Mouse (Mus musculus) megakaryocyte, embryonic 14.5 days (primary cell): ENCODE measurements at regions not wholly inside any gene's neighbourhood (a gene's known extent, or its start where the extent isn't known, plus 50 kb on each side); places are given as distances from the start of the nearest gene placed in this dataset.

ENCODE experiments used
- H3K27me3 ChIP-seq: replicated peaks from 2 replicates; pipeline ENCODE3; 2012; ENCODE audit warnings: inconsistent platforms
- H3K36me3 ChIP-seq: replicated peaks from 2 replicates; pipeline ENCODE3; 2012; ENCODE audit warnings: low read length, inconsistent platforms, mixed read lengths
- H3K4me1 ChIP-seq: 2 replicates; pipeline ENCODE4 v1.6.1; 2012; ENCODE audit warnings: inconsistent platforms
- H3K4me3 ChIP-seq: replicated peaks from 2 replicates; pipeline ENCODE3; 2012; ENCODE audit warnings: moderate library complexity, mild to moderate bottlenecking, inconsistent platforms
- H3K9me3 ChIP-seq: 2 replicates; pipeline ENCODE4 v1.6.1; 2012; ENCODE audit warnings: inconsistent platforms
- FLI1 ChIP-seq: IDR thresholded peaks from 2 replicates; pipeline ENCODE4 v1.6.1; 2012; ENCODE audit warnings: low read length, inconsistent platforms, mixed read lengths
- GATA1 ChIP-seq: IDR thresholded peaks from 3 replicates; pipeline ENCODE4 v1.6.1; 2012; ENCODE audit warnings: mixed read lengths, low read length, inconsistent platforms, borderline replicate concordance

- H3K4me1 ChIP-seq = no peaks in the 10 kb centered on the region
- no peaks in the 10 kb centered on the region for H3K9me3 ChIP-seq
- TF ChIP-seq FLI1 (no peak), GATA1 (no peak)
- H3K27me3 ChIP-seq = peaks cover 8% of the 10 kb centered on the region
- H3K4me3 ChIP-seq = no peak overlapping the region
- no peaks in the 10 kb centered on the region for H3K36me3 ChIP-seq
Measured at GRCm38 (mm10) chr16:50512080-50512479, 78.9 kb downstream of the Ccdc54 start.

- TF ChIP-seq FLI1 = no peak
- no peak for TF ChIP-seq GATA1
- Histone ChIP-seq H3K9me3 (no peaks in the 10 kb centered on the region), H3K4me1 (no peaks in the 10 kb centered on the region), H3K27me3 (peaks cover 3% of the 10 kb centered on the region), H3K36me3 (no peaks in the 10 kb centered on the region), H3K4me3 (no peak overlapping the region)
Measured at GRCm38 (mm10) chr16:50509529-50509895, 77.3 kb upstream of the Bbx start.

- no peak for TF ChIP-seq FLI1
- no peak for TF ChIP-seq GATA1
- Histone ChIP-seq H3K9me3 (no peaks in the 10 kb centered on the region), H3K4me3 (no peak overlapping the region), H3K4me1 (no peaks in the 10 kb centered on the region), H3K36me3 (no peaks in the 10 kb centered on the region), H3K27me3 (peaks cover 3% of the 10 kb centered on the region)
Measured at GRCm38 (mm10) chr16:50508673-50509528, 76.7 kb upstream of the Bbx start.

- H3K9me3 ChIP-seq = no peaks in the 10 kb centered on the region
- H3K36me3 ChIP-seq = no peaks in the 10 kb centered on the region
- TF ChIP-seq FLI1 (no peak), GATA1 (no peak)
- no peaks in the 10 kb centered on the region for H3K4me1 ChIP-seq
- peaks cover 3% of the 10 kb centered on the region for H3K27me3 ChIP-seq
- no peak overlapping the region for H3K4me3 ChIP-seq
Measured at GRCm38 (mm10) chr16:50504619-50505018, 72.4 kb upstream of the Bbx start.

- Histone ChIP-seq H3K4me3 (no peak overlapping the region), H3K9me3 (0 out of 2 replicates have a peak, but pooled peaks cover 4% of the 10 kb centered on the region), H3K36me3 (no peaks in the 10 kb centered on the region), H3K4me1 (no peaks in the 10 kb centered on the region), H3K27me3 (no peaks in the 10 kb centered on the region)
- TF ChIP-seq FLI1 (no peak), GATA1 (no peak)
Measured at GRCm38 (mm10) chr16:50498909-50499308, 66.7 kb upstream of the Bbx start.

GRCm38 (mm10) chr16:50493662-50494061 lies 61.5 kb upstream of the Bbx start:
- H3K36me3 ChIP-seq = no peaks in the 10 kb centered on the region
- no peak for TF ChIP-seq FLI1
- no peak for TF ChIP-seq GATA1
- no peaks in the 10 kb centered on the region for H3K27me3 ChIP-seq
- 0 out of 2 replicates have a peak, but pooled peaks cover 4% of the 10 kb centered on the region for H3K9me3 ChIP-seq
- H3K4me3 ChIP-seq = no peak overlapping the region
- H3K4me1 ChIP-seq = no peaks in the 10 kb centered on the region

- 0 out of 2 replicates have a peak, but pooled peaks cover 4% of the 10 kb centered on the region for H3K9me3 ChIP-seq
- no peak overlapping the region for H3K4me3 ChIP-seq
- TF ChIP-seq FLI1 = no peak
- TF ChIP-seq GATA1 = no peak
- no peaks in the 10 kb centered on the region for H3K27me3 ChIP-seq
- no peaks in the 10 kb centered on the region for H3K36me3 ChIP-seq
- H3K4me1 ChIP-seq = no peaks in the 10 kb centered on the region
Measured at GRCm38 (mm10) chr16:50489244-50489643, 57.1 kb upstream of the Bbx start.

GRCm38 (mm10) chr16:50482360-50482786 lies 50.2 kb upstream of the Bbx start:
- TF ChIP-seq FLI1 = no peak
- no peak for TF ChIP-seq GATA1
- Histone ChIP-seq H3K36me3 (no peaks in the 10 kb centered on the region), H3K9me3 (no peaks in the 10 kb centered on the region), H3K27me3 (peaks cover 2% of the 10 kb centered on the region), H3K4me1 (peaks cover 12% of the 10 kb centered on the region), H3K4me3 (peak overlapping the region; percentile 84)
